Mouse (Mus musculus) frontal cortex, postnatal 14 days (tissue): ENCODE measurements around the gene Hmcn1.

Experiments used
- DNase-seq, 2 experiments: peaks; one replicate each; pipeline ENCODE4 v3.0.0; 2022; ENCODE audit warnings: low spot score in 2 of 2

Gene Hmcn1

GRCm38 (mm10) chr1:150877920-150878319, 115.3 kb downstream of the Hmcn1 start:
- no peak for DNase-seq

GRCm38 (mm10) chr1:150874025-150874424, 119.2 kb downstream of the Hmcn1 start:
- no peak for DNase-seq

GRCm38 (mm10) chr1:150873231-150873630, 120.0 kb downstream of the Hmcn1 start:
- no peak for DNase-seq

- DNase-seq: no peak
These were observed 121.1 kb downstream of the Hmcn1 start for GRCm38 (mm10) chr1:150872105-150872504.

- no peak for DNase-seq
These were observed 124.0 kb downstream of the Hmcn1 start for GRCm38 (mm10) chr1:150869189-150869588.

GRCm38 (mm10) chr1:150866615-150867014, 126.6 kb downstream of the Hmcn1 start:
- DNase-seq: no peak

DNA sequence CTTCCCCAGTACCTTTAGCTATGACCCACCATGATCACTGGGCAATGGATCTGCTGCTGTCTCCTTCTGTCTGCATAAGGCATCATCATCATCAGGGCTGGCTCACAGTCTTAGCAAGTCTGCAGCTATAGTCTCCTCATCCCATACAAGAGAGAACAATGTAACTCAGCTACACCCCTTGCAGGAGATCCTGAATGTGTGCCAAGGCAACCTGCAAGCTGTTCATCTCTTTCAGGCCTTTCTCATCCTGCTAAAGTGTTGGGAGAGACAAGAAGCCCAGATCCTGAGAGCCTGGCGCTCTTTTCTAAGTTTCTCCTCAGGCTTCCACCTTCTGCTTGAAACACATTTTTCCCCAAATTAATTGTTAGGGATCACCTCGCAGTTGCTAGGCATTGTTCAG, 135.5 kb downstream of the Hmcn1 start:
- DNase-seq: no peak

DNA sequence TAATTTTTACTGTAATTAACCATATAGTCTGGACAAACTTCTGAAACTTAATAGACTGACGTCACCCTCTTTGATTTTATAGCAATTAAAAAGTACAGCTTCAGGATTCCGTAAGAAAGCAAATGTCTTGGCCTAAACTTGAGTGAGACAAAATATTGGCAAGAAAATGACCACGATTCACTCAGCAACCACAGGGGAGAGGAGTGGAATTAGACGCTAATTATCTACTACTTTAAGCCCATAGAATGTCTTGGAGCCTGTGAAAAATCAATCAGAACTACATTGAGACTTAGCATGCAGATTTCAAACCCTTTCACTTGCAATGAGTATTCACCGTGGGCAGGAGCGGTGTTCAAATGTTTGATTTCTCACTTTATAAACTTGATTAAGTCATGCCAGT, 159.8 kb downstream of the Hmcn1 start:
- no peak for DNase-seq

DNA sequence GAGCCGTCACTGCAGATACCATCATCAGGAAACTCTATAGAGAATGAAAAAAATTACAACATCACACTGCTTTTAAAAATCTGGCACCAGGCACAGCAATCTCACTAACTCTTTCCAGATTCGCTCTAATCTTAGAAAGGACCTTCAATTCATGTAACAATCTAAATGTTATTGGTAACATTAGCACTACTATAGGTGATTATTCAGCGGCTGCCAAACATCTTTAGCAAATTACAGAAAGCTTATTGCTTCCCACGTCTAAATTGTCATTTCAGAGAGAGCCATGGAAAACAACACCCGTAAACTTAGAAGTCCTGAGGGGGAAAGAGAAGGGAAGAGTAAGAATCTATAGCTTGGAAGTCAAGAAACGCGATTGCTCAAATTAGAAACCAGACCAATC, 163.4 kb downstream of the Hmcn1 start:
- no peak for DNase-seq

- no peak for DNase-seq
These were observed 166.1 kb downstream of the Hmcn1 start for GRCm38 (mm10) chr1:150827169-150827568.

- DNase-seq: no peak
These were observed 168.8 kb downstream of the Hmcn1 start for GRCm38 (mm10) chr1:150824334-150825005.

- no peak for DNase-seq
These were observed 177.0 kb downstream of the Hmcn1 start for GRCm38 (mm10) chr1:150816035-150816807.

DNA sequence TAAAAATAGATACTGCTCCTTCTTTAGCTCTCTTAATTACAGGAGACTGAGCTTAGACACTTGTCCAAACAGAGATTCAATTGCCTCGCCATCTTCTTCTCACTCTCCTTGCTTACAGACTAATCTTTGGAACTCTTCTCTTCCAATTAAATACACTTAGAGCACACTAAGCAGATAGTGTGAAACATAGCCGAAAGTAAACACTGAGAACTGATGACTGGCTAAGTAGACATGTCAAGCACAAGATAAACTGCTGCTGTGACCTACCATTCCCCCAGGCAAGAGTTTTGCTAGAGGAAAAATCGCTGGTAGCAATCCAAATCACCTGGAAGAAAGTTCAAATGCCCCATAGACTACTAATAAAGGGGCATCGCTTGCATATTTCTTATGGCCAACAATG, 178.3 kb downstream of the Hmcn1 start:
- no peak for DNase-seq

GRCm38 (mm10) chr1:150813381-150813780, 179.9 kb downstream of the Hmcn1 start:
- no peak for DNase-seq

DNA sequence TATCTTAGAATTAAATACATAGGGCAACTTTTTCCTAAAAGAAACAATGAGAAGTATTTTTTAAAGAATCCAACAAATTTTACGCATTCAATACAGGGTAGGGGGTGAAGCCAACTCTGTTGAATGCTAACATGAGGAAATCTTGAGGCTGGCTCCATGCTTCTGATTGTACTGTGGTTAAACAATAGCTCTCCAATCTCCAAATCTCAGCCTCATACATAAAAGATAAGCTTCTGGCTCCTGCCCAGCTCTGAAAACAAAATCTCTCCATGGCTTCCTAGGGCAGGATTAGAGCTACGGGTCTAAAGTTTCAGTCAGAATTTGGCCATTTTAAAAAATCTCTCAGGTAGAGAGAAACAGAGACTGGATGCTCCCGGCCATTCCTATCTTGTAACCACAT, 186.4 kb downstream of the Hmcn1 start:
- DNase-seq: no peak

DNA sequence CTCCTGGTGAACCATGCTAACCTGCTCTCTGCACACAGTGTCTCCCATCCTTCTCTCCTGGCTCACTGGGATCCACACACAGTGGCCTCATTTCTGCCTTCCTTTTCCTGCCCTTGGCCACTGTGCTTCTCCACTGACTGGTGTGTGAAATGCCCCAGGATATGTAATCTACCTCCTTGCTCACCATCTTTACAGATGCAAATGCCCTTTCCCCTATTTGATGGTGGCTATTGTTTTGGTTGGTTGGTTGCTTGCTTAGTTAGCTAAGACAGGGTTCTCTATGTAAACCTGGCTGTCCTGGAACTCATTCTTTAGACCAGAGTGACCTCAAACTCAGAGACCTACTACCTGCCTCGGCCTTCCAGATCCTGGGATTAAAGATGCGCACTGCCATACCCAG, 187.8 kb downstream of the Hmcn1 start:
- DNase-seq: no peak

DNA sequence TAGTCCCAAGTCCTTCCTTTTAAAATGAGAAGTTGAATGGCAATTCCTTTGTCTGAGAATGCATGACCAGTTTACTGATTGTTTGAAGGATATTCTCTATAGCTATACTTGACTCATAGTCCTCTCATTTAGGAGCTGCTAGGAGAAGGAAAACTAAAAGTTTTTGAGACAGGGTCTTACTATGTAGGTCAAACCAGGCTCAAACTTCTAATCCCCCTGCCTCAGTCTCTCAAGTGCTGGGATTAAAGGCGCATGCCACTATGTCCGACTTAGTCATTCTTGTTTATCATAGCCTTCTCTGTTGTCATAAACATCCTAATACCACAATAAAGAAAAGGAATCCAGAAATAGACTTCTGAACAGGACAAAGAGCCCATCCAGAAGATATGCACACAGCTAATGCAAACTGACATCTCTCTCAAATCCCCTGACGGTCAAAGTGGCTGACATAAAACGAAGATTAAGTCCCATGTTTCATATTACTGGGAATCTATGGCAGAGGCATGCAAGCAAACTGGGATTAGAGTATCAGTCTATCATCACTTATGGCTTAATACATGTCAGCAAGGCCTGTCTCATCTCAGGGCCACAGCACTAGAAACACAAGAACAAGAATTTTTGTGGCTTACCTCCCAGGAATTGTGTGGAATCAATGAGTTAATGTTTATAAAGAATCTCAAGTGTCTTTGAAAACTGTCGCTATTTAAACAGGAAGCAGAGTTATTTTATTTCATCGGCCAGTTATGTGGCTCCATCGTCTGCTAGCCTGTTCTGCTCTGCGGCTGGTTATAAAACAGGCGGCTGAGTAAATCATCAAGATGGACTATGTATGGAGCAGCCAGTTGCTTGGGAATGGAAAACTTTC, 188.8 kb downstream of the Hmcn1 start:
- no peak for DNase-seq

GRCm38 (mm10) chr1:150802642-150803041, 190.6 kb downstream of the Hmcn1 start:
- no peak for DNase-seq

DNA sequence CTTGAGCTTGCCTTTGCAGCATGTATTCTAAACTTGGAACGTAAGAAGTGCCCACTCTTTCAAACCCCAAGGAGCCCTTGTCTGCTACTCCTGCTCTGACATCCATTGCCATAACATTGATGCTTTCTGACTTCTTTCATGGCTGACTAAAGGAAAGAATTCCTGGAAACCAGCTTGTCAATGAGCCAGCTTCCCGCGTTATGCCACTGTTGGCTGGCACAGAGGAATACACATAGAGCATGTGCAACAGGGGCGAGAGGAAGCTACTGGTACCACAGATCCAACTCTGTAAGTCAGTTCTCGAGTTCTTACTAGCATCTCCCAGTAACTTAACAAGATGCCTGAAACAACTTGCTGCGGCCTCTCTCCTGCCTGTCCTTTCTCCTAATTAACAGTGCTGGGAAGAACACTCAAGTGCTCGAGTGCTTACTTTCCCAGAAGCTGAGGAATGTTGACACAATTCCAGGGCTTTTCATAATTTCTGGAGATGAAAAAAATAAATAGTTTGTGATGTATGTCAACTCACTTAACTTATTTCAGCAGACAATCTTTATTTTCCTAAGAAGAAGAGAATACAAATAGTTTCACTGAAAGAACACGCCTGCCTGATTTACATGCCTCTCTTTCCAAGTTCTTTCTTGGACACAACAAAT, 192.5 kb downstream of the Hmcn1 start:
- no peak for DNase-seq

DNA sequence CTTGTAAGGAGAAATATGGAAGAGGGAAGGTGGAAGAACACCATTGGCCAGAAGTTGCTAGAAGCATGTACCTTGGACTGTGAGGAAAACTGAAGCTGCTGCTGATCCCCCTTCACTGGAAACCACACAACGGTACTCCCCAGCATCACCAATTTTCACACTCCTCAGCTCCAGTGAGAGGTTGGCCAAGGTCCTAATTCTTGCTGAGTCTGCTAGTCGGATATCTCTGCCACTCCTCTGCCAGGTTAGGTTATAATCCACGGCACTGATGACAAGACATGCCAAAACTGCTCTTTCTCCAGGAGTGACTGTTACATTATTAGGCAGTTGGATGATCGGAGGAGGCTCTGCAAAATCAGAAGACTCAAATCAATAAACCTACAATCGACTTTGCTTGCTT, 194.6 kb downstream of the Hmcn1 start:
- DNase-seq: no peak

DNA sequence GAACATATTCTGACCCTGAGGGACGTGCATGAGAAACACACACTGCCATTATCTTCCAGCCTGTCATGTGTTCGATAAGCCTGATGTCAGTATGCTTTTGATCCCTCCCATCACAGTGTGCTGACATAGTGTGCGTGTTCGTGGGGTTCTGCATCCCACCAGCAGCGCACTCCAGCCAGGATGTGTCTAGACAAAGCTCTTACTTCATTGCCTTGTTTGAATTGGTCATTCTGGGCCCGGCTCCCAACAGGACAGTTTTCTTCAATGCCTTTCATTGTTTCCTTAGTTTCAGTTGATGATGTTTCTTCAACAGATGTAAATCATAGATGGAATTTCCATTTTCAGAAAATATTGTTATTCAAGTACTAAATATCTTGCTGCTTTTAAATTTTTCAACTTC, 206.5 kb downstream of the Hmcn1 start:
- DNase-seq: no peak
